In genomic region chr2:156811556-156811955, GRCm38 (mm10) we compare ENCODE assay signal across 27 mouse cellular contexts. TPM values are rescaled to one million over a fixed set of nuclear protein-coding genes. Genes with fewer than 3 reads are reported as not detected.
DNase-seq lines count a peak whose midpoint lies in the region; TF ChIP-seq lines count a peak whose summit lies in the region.
"Had no signal": no experiment of that assay in that cellular context is flagged by ENCODE, and none has a peak within 500 bp of the region (broad histone marks: within the 10 kb centered on the region; RNA-seq: fewer than 3 reads in every experiment).

No protein-coding gene starts in this region.

- peaks cover 28% of the 10 kb centered on the region for H3K4me1 ChIP-seq in heart, embryonic 10.5 days
- no peaks in the 10 kb centered on the region; the same call in 1 of the 2 replicates for H3K4me1 ChIP-seq in kidney, adult 2 months (ENCODE audit: control insufficient read depth, insufficient read depth, low read length)

- peak; percentile 74 for DNase-seq in heart, embryonic 10.5 days (ENCODE audit: low spot score)
- DNase-seq in heart, postnatal 36 days, result no peak
- DNase-seq in kidney, adult 2 months, result peak; percentile 14
- DNase-seq in kidney, adult 8-10 months, result no peak
- DNase-seq in kidney, postnatal 36 days, result peak; percentile 5 to 15
- no peak for DNase-seq in kidney, postnatal 4 days
- DNase-seq in NIH3T3 (ENCODE audit: low read depth), result peak; percentile 24
- DNase-seq: adrenal gland, adult 2 months; adrenal gland, postnatal 14 days; B cell, adult 2 months; cerebellum, adult 11 months; cerebellum, adult 2 months; cerebellum, adult 9-11 months; cerebellum, postnatal 25 days; forebrain, postnatal 0 days; gastrocnemius, adult 2 months; gastrocnemius, postnatal 14 days; heart, postnatal 14 days had no signal

- no peaks in the 10 kb centered on the region for H3K27me3 ChIP-seq in heart, embryonic 10.5 days (ENCODE audit: insufficient read depth, poor library complexity, severe bottlenecking)
- no peaks in the 10 kb centered on the region for H3K27me3 ChIP-seq in kidney, adult 2 months (replicated peaks; ENCODE audit: control insufficient read depth, insufficient read depth, low read length)
- H3K27me3 ChIP-seq: embryonic facial prominence, embryonic 12.5 days; embryonic facial prominence, embryonic 15.5 days; heart, embryonic 12.5 days had no signal

- no peak overlapping the region for H3K27ac ChIP-seq in heart, embryonic 10.5 days
- no peak overlapping the region for H3K27ac ChIP-seq in kidney, adult 2 months (ENCODE audit: insufficient read depth, low read depth, low read length)
- H3K27ac ChIP-seq: embryonic facial prominence, embryonic 12.5 days; embryonic facial prominence, embryonic 15.5 days; gastrocnemius, adult 2 months; heart, embryonic 15.5 days; hindbrain, embryonic 14.5 days; hindbrain, postnatal 0 days had no signal

- no peak for TF ChIP-seq POLR2A in kidney, adult 2 months (IDR thresholded peaks at IDR 0.05; ENCODE audit: low read depth, low read length)

- 74% methylated on average over 5 of the region's 5 CpGs for WGBS in heart, embryonic 10.5 days
- 71% methylated on average over 5 of the region's 5 CpGs for WGBS in kidney, adult 2 months

- TF ChIP-seq CTCF in kidney, adult 2 months (conservative IDR thresholded peaks at IDR 0.05; ENCODE audit: insufficient read depth, insufficient read length, low read depth, low read length), result no peak

- intact Hi-C loops in heart, postnatal 36 days (cut with DNase I), result loop anchor here (5.0 kb wide), 1 partner anchor 281 kb away; no protein-coding TSS in a partner anchor

- no peaks in the 10 kb centered on the region for H3K36me3 ChIP-seq in heart, embryonic 10.5 days
- no peaks in the 10 kb centered on the region for H3K36me3 ChIP-seq in kidney, adult 2 months (ENCODE audit: control insufficient read depth, insufficient read depth, low read length)
- H3K36me3 ChIP-seq: embryonic facial prominence, embryonic 12.5 days; embryonic facial prominence, embryonic 15.5 days; G1E; heart, embryonic 12.5 days; heart, embryonic 15.5 days had no signal

- H3K9me3 ChIP-seq in heart, embryonic 10.5 days, result no peaks in the 10 kb centered on the region
- H3K9me3 ChIP-seq: embryonic facial prominence, embryonic 12.5 days; embryonic facial prominence, embryonic 15.5 days; G1E; heart, embryonic 12.5 days; heart, embryonic 15.5 days had no signal

- H3K4me3 ChIP-seq in heart, embryonic 10.5 days, result no peak overlapping the region
- no peak overlapping the region for H3K4me3 ChIP-seq in kidney, adult 2 months (ENCODE audit: insufficient read depth, low read depth, low read length)
- H3K4me3 ChIP-seq: embryonic facial prominence, embryonic 12.5 days; embryonic facial prominence, embryonic 15.5 days; gastrocnemius, adult 2 months; heart, embryonic 12.5 days; heart, embryonic 15.5 days had no signal

RNA-seq across cellular contexts. Expression of gene Tgif2, which starts 28.3 kb away (rescaled TPM):
- 48.4 and 62.3 TPM in 2 replicates for polyA plus RNA-seq in heart, embryonic 10.5 days (2016; fragmentation: Nextera tagmentation; extraction: Ambion mirVana)
- under 1 TPM; 0.51 to 0.72 TPM for total RNA-seq in heart, postnatal 36 days (2021)
- 3.8 and 4.6 TPM in 2 replicates for polyA plus RNA-seq in kidney, adult 2 months (2012; rRNA removed)

RNA-seq across cellular contexts. Expression of gene Myl9, which starts 36.3 kb away (rescaled TPM):
- 1,471 and 1,998 TPM in 2 replicates for polyA plus RNA-seq in heart, embryonic 10.5 days (2016; fragmentation: Nextera tagmentation; extraction: Ambion mirVana)
- total RNA-seq in heart, postnatal 36 days (2021), result 100 to 1,000 TPM in 1 of 2 experiments, 10 to 100 TPM in 1; 97.9 to 115 TPM
- 155 and 157 TPM in 2 replicates for polyA plus RNA-seq in kidney, adult 2 months (2012; rRNA removed)
- total RNA-seq: CH12.LX; common myeloid progenitor, adult 5-6 weeks had no signal

RNA-seq across cellular contexts. Expression of gene 4930518I15Rik, which starts 46.2 kb away (rescaled TPM):
- polyA plus RNA-seq in heart, embryonic 10.5 days (2016; fragmentation: Nextera tagmentation; extraction: Ambion mirVana), result 4.7 and 6.3 TPM in 2 replicates
- total RNA-seq in heart, postnatal 36 days (2021), result 1 to 10 TPM in 1 of 2 experiments, under 1 TPM in 1; 0.65 to 1.1 TPM
- 1.1 and 1.2 TPM in 2 replicates for polyA plus RNA-seq in kidney, adult 2 months (2012; rRNA removed)
- total RNA-seq: common myeloid progenitor, adult 5-6 weeks had no signal

RNA-seq across cellular contexts. Expression of gene Rab5if, which starts 51.4 kb away (rescaled TPM):
- polyA plus RNA-seq in heart, embryonic 10.5 days (2016; fragmentation: Nextera tagmentation; extraction: Ambion mirVana), result 197 and 198 TPM in 2 replicates
- 100 to 1,000 TPM; 114 to 123 TPM for total RNA-seq in heart, postnatal 36 days (2021)
- polyA plus RNA-seq in kidney, adult 2 months (2012; rRNA removed), result 127 and 129 TPM in 2 replicates

Comparison
In these comparisons a context has a peak if more than half of its experiments do, and no peak if none do; other contexts are left out.
1. DNase-seq: peak in heart, embryonic 10.5 days (single experiment), kidney, adult 2 months (single experiment), kidney, postnatal 36 days (2 of 2) and NIH3T3 (single experiment); none in heart, postnatal 36 days (0 of 2), kidney, adult 8-10 months (0 of 2) and kidney, postnatal 4 days (0 of 2).